Mouse (Mus musculus): Measurements from ENCODE around the gene Fuom.

GRCm38 (mm10) chr7:140078711-140079110 is 23.5 kb downstream of the Fuom start:
- TF ChIP-seq CTCF (IDR thresholded peaks at IDR 0.05; ENCODE audit: borderline replicate concordance, control insufficient read depth, extremely low read depth, insufficient read depth, low read length, poor library complexity) = no peak
- TF ChIP-seq POLR2A (IDR thresholded peaks at IDR 0.05; ENCODE audit: control insufficient read depth, extremely low read depth, insufficient read depth, low read length, poor library complexity) = no peak

All from thymus, adult 2 months (tissue).